Mouse (Mus musculus): ENCODE data around the gene Npdc1. TPM values are rescaled to one million over a fixed set of nuclear protein-coding genes. Genes with fewer than 3 reads are reported as not detected.

Gene Npdc1
- polyA plus RNA-seq, 1 experiment from 2014 or later, result 7.0 TPM

- WGBS, result 66% methylated on average over 5 of the region's 5 CpGs
- no peak overlapping the region for H3K4me3 ChIP-seq (ENCODE audit: low read depth, low read length)
- H3K27me3 ChIP-seq (replicated peaks; ENCODE audit: control insufficient read depth, insufficient read depth, low read length), result 0 out of 2 replicates have a peak, but pooled peaks cover 2% of the 10 kb centered on the region
- H3K4me1 ChIP-seq (replicated peaks; ENCODE audit: control insufficient read depth, insufficient read depth, low read length), result no peaks in the 10 kb centered on the region
- no peak overlapping the region for H3K4me2 ChIP-seq
- no peaks in the 10 kb centered on the region for H3K36me3 ChIP-seq (ENCODE audit: control insufficient read depth, insufficient read depth, low read length)
- H3K27ac ChIP-seq (ENCODE audit: low read depth, low read length), result no peak overlapping the region
- DNase-seq (ENCODE audit: low spot score) (no peak), ATAC-seq (replicated peaks; ENCODE audit: low FRiP score) (no peak)
- no peaks in the 10 kb centered on the region for H3K9me3 ChIP-seq (ENCODE audit: control insufficient read depth, low read length)
- H3K9ac ChIP-seq (ENCODE audit: low read depth, low read length), result no peak overlapping the region
These were observed 14.7 kb upstream of the Npdc1 start for GRCm38 (mm10) chr2:25384492-25384891.

- Histone ChIP-seq H3K4me2 (no peak overlapping the region), H3K36me3 (ENCODE audit: control insufficient read depth, insufficient read depth, low read length) (no peaks in the 10 kb centered on the region), H3K27me3 (replicated peaks; ENCODE audit: control insufficient read depth, insufficient read depth, low read length) (peaks cover 24% of the 10 kb centered on the region), H3K9ac (ENCODE audit: low read depth, low read length) (no peak overlapping the region), H3K4me1 (replicated peaks; ENCODE audit: control insufficient read depth, insufficient read depth, low read length) (peaks cover 5% of the 10 kb centered on the region), H3K4me3 (ENCODE audit: low read depth, low read length) (no peak overlapping the region), H3K9me3 (ENCODE audit: control insufficient read depth, low read length) (no peaks in the 10 kb centered on the region), H3K27ac (ENCODE audit: low read depth, low read length) (no peak overlapping the region)
- whole genome bisulfite sequencing, result 68% methylated on average over 5 of the region's 5 CpGs
- no peak for DNase-seq (ENCODE audit: low spot score)
- no peak for ATAC-seq (replicated peaks; ENCODE audit: low FRiP score)
These were observed 7.9 kb upstream of the Npdc1 start for GRCm38 (mm10) chr2:25391266-25391665.

- H3K9ac ChIP-seq (ENCODE audit: low read depth, low read length), result no peak overlapping the region
- H3K4me2 ChIP-seq, result no peak overlapping the region
- peaks cover 57% of the 10 kb centered on the region for H3K27me3 ChIP-seq (replicated peaks; ENCODE audit: control insufficient read depth, insufficient read depth, low read length)
- H3K27ac ChIP-seq (ENCODE audit: low read depth, low read length), result no peak overlapping the region
- H3K9me3 ChIP-seq (ENCODE audit: control insufficient read depth, low read length), result no peaks in the 10 kb centered on the region
- 51% methylated on average over 3 of the region's 3 CpGs for WGBS
- ATAC-seq (replicated peaks; ENCODE audit: low FRiP score) (no peak), DNase-seq (ENCODE audit: low spot score) (no peak)
- H3K4me1 ChIP-seq (replicated peaks; ENCODE audit: control insufficient read depth, insufficient read depth, low read length), result peaks cover 5% of the 10 kb centered on the region
- H3K36me3 ChIP-seq (ENCODE audit: control insufficient read depth, insufficient read depth, low read length), result no peaks in the 10 kb centered on the region
- no peak overlapping the region for H3K4me3 ChIP-seq (ENCODE audit: low read depth, low read length)
These were observed 4.6 kb upstream of the Npdc1 start for GRCm38 (mm10) chr2:25394281-25395221.

GRCm38 (mm10) chr2:25395721-25396596, 3.2 kb upstream of the Npdc1 start, which contains the start of gene Entpd2:
Entpd2 (plus strand) TSS chr2:25395874.
- Histone ChIP-seq H3K27me3 (replicated peaks; ENCODE audit: control insufficient read depth, insufficient read depth, low read length) (peaks cover 71% of the 10 kb centered on the region), H3K36me3 (ENCODE audit: control insufficient read depth, insufficient read depth, low read length) (no peaks in the 10 kb centered on the region), H3K27ac (ENCODE audit: low read depth, low read length) (no peak within 1 kb of the TSS), H3K9me3 (ENCODE audit: control insufficient read depth, low read length) (no peaks in the 10 kb centered on the region), H3K9ac (ENCODE audit: low read depth, low read length) (no peak within 1 kb of the TSS), H3K4me3 (ENCODE audit: low read depth, low read length) (peak within 1 kb of the TSS; percentile 49), H3K4me1 (replicated peaks; ENCODE audit: control insufficient read depth, insufficient read depth, low read length) (peaks cover 5% of the 10 kb centered on the region), H3K4me2 (peak within 1 kb of the TSS; percentile 92)
- no peak for DNase-seq (ENCODE audit: low spot score)
- WGBS, result 3% methylated on average over 57 of the region's 57 CpGs
- ATAC-seq (replicated peaks; ENCODE audit: low FRiP score), result peak; percentile 57

- no peak for ATAC-seq (replicated peaks; ENCODE audit: low FRiP score)
- 16% methylated on average over 3 of the region's 3 CpGs for WGBS
- H3K4me1 ChIP-seq (replicated peaks; ENCODE audit: control insufficient read depth, insufficient read depth, low read length), result peaks cover 5% of the 10 kb centered on the region
These were observed 2.6 kb upstream of the Npdc1 start for GRCm38 (mm10) chr2:25396597-25396983.

GRCm38 (mm10) chr2:25397010-25397409, 2.1 kb upstream of the Npdc1 start:
- DNase-seq (ENCODE audit: low spot score) (no peak), ATAC-seq (replicated peaks; ENCODE audit: low FRiP score) (no peak)
- H3K9me3 ChIP-seq (ENCODE audit: control insufficient read depth, low read length), result no peaks in the 10 kb centered on the region
- 41% methylated on average over 1 of the region's 1 CpGs for WGBS
- no peak overlapping the region for H3K4me3 ChIP-seq (ENCODE audit: low read depth, low read length)
- H3K4me1 ChIP-seq (replicated peaks; ENCODE audit: control insufficient read depth, insufficient read depth, low read length), result peaks cover 5% of the 10 kb centered on the region
- no peaks in the 10 kb centered on the region for H3K36me3 ChIP-seq (ENCODE audit: control insufficient read depth, insufficient read depth, low read length)
- H3K27ac ChIP-seq (ENCODE audit: low read depth, low read length), result no peak overlapping the region
- H3K9ac ChIP-seq (ENCODE audit: low read depth, low read length), result no peak overlapping the region
- peaks cover 78% of the 10 kb centered on the region for H3K27me3 ChIP-seq (replicated peaks; ENCODE audit: control insufficient read depth, insufficient read depth, low read length)
- no peak overlapping the region for H3K4me2 ChIP-seq

More at GRCm38 (mm10) chr2:25396597-25396983, 2.6 kb upstream of the Npdc1 start:
- Histone ChIP-seq H3K27ac (ENCODE audit: low read depth, low read length) (no peak overlapping the region), H3K27me3 (replicated peaks; ENCODE audit: control insufficient read depth, insufficient read depth, low read length) (peaks cover 74% of the 10 kb centered on the region), H3K9me3 (ENCODE audit: control insufficient read depth, low read length) (no peaks in the 10 kb centered on the region), H3K4me2 (peak overlapping the region; percentile 92), H3K9ac (ENCODE audit: low read depth, low read length) (no peak overlapping the region), H3K4me3 (ENCODE audit: low read depth, low read length) (no peak overlapping the region), H3K36me3 (ENCODE audit: control insufficient read depth, insufficient read depth, low read length) (no peaks in the 10 kb centered on the region)
- no peak for DNase-seq (ENCODE audit: low spot score)

- no peaks in the 10 kb centered on the region for H3K36me3 ChIP-seq (ENCODE audit: control insufficient read depth, insufficient read depth, low read length)
- 84% methylated on average over 7 of the region's 7 CpGs for WGBS
- H3K4me2 ChIP-seq, result no peak overlapping the region
These were observed 1.1 kb upstream of the Npdc1 start for GRCm38 (mm10) chr2:25398065-25398464.

GRCm38 (mm10) chr2:25400291-25400690, 1.1 kb downstream of the Npdc1 start:
- H3K4me2 ChIP-seq, result peak overlapping the region; percentile 25; the same call in 1 of the 2 replicates
- no peak for ATAC-seq (replicated peaks; ENCODE audit: low FRiP score)
- no peak overlapping the region for H3K4me3 ChIP-seq (ENCODE audit: low read depth, low read length)

More at GRCm38 (mm10) chr2:25398065-25398464, 1.1 kb upstream of the Npdc1 start:
- Histone ChIP-seq H3K27me3 (replicated peaks; ENCODE audit: control insufficient read depth, insufficient read depth, low read length) (peaks cover 85% of the 10 kb centered on the region), H3K4me3 (ENCODE audit: low read depth, low read length) (no peak overlapping the region), H3K9ac (ENCODE audit: low read depth, low read length) (no peak overlapping the region), H3K27ac (ENCODE audit: low read depth, low read length) (no peak overlapping the region), H3K4me1 (replicated peaks; ENCODE audit: control insufficient read depth, insufficient read depth, low read length) (peaks cover 5% of the 10 kb centered on the region), H3K9me3 (ENCODE audit: control insufficient read depth, low read length) (no peaks in the 10 kb centered on the region)
- no peak for DNase-seq (ENCODE audit: low spot score)
- ATAC-seq (replicated peaks; ENCODE audit: low FRiP score), result no peak

More at GRCm38 (mm10) chr2:25400291-25400690, 1.1 kb downstream of the Npdc1 start:
- no peak for DNase-seq (ENCODE audit: low spot score)
- Histone ChIP-seq H3K27ac (ENCODE audit: low read depth, low read length) (no peak overlapping the region), H3K9ac (ENCODE audit: low read depth, low read length) (no peak overlapping the region), H3K36me3 (ENCODE audit: control insufficient read depth, insufficient read depth, low read length) (no peaks in the 10 kb centered on the region), H3K27me3 (replicated peaks; ENCODE audit: control insufficient read depth, insufficient read depth, low read length) (peaks cover 90% of the 10 kb centered on the region), H3K9me3 (ENCODE audit: control insufficient read depth, low read length) (no peaks in the 10 kb centered on the region), H3K4me1 (replicated peaks; ENCODE audit: control insufficient read depth, insufficient read depth, low read length) (peaks cover 5% of the 10 kb centered on the region)
- WGBS, result 21% methylated on average over 16 of the region's 16 CpGs
